Mouse (Mus musculus): ENCODE results near the gene Slc25a51.
"Not testable (repeated sequence)": the region's sequence is repeated elsewhere in the genome, so short reads cannot be mapped to it uniquely, and the experiment has no call there.

DNA sequence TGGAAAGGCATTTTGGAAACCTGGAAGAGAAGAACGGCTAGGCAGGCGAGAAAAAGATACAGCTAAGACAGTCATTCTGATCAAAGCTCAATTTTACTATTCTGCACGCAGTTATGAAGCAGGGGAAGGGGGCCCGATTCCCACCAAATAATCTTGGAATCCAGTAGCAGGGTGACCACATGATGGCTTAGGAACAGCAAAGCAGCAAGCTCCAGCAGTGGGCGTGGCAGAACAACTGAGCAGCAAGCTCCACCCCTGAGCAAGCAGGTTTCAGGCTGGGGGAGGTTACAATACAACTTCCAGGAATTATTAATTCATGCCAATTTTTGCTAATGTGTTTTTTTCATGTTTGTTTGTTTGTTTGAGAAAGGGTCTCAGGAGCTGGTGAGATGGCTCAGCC lies 21.3 kb downstream of the Slc25a51 start:
- TF ChIP-seq CTCF, EP300 (IDR thresholded peaks at IDR 0.05; ENCODE audit: low read depth): not testable (repeated sequence)
